Mouse (Mus musculus) olfactory bulb, adult 2 months (tissue): ENCODE results near the gene Ccdc43.

Experiments used
- CTCF ChIP-seq: fragments of 200-500 bp; IDR thresholded peaks from 2 replicates; pipeline ENCODE4 v1.5.1; 2012; ENCODE audit warnings: low read depth, mild to moderate bottlenecking, low read length, moderate library complexity; ENCODE audit not compliant: insufficient read depth
- POLR2A ChIP-seq: fragments of 200-500 bp; IDR thresholded peaks from 2 replicates; pipeline ENCODE4 v1.6.1; 2012; ENCODE audit warnings: mild to moderate bottlenecking, low read depth, low read length, moderate library complexity; ENCODE audit not compliant: insufficient read depth

DNA sequence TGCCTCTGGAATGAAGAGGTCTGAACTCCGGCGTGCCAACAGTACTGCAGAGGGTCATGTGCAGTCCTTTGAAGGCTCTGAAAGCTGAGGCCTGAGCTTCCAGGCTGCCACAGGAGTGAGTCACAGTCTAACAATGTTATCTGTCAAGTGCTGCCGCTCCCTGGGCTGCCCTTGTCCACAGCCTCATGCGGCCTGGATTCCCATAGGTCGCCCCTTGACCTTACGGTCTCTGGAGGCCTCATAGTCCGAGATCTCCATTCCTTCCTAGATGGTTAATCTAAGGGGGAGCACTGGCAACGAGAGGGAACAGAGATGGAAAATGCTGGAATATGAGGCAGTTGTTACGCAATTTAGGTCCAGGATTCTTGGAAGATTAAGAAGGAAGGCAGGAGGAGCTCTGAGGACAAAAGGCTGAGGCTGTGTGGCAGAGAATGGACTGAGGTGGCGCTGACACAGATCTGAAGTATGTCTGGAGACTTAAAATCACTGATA, 53.6 kb downstream of the Ccdc43 start:
- TF ChIP-seq POLR2A (no peak), CTCF (no peak)
